Mouse (Mus musculus): ENCODE data around the gene Steap1. TPM values are rescaled to one million over a fixed set of nuclear protein-coding genes. Genes with fewer than 3 reads are reported as not detected.
A peak's percentile ranks its signal among the peaks of the same experiment; 100 is the strongest.

Steap1 gene
- total RNA-seq (2021), result 23.4 and 27.8 TPM in 2 replicates
- long read RNA-seq, transcript Steap1-201 (5 exons, 1,230 nt), result major isoform, 39 of 41 reads
- long read RNA-seq, partial matches to known transcripts, result 1 of 41 reads
- long read RNA-seq, other reads (novel, unspliced or antisense), result 1 of 41 reads

DNA sequence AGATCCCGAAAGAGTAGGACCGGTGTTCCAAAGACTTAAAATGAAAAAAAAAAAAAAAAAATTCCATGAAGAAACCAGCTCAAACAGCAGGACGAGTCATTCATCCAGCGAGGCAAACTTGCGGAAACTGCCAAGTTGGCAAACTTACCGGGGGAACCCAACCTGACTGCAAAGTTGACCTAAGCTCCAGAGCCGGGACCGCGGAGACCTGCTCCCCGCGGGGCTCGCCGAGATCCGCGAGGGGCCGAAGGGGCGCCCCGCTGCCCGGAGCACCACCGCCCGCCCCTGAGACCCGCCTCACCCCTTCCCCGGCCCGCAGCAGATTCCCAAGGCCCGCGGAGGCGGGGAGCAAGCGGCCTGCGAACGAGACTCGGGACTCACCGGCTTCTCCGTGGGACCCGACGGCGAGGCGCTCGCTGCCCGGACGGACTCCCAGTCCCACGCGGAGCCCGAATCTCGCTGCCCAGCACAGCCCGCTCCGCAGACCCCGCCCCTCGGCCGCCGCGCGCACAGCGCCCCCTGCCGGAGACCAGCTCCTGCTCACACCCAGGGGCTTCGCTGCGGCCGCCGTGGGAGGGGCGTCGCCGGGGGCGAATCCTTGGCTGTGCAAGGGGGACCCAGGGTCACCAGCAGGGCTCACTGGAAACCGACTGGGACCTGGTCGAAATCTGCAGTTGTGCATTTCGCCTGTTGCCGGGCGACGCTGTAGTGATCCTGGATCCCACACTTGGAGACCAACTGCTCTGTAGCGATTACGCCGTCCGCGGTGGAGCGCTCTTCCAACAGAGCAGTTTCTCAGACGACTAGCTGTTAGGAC lies at the start of gene Steap1:
Steap1 (minus strand) TSS at position 461 of the 817 bp plus-strand sequence.
- DNase-seq, result peak; percentile 98

DNA sequence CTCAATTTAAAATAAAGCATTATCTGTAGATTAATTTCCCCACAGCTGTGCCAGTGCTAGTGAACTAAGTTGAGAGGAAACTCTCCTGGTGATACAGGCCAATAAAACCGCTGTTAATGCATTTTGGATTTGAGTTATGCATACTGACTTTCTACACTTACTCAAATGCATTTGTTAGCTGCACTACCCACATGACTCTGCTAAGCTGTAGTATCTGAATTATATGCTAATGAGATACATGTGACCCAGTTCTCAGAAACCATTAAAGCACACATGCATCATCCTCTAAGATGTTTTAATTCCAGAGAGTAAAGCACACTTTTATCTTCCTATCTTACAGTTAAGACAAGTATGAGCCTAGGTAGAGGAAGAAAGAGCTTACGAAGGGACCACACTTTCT lies 38.0 kb upstream of the Steap1 start:
- no peak for DNase-seq

DNA sequence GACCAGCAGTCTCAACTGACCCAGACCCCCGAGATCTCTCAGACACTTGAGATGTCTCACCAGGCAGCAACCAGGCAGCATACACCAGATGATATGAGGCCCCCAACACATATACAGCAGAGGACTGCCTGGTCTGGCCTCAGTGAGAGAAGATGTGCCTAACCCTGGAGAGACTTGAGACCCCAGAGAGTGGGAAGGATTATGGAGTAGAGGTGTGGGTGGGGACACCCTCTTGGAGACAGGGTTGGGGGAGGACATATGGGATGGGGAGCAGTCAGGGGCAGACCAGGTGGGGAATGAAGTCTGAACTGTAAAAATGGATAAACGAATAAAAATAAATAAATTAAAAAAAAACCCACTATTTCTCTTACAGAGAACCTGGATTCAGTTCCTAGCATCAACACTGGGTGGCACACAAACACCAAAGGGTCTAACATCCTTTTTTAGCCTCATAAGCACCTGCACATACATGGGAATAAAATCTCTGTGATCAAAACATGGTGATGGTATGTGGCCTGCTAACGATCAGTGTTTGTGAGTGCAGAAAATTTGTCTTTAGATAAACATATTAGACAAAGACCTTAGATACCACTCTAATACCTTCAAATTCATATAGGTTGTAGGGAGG lies 7.4 kb upstream of the Steap1 start:
- DNase-seq, result no peak

DNA sequence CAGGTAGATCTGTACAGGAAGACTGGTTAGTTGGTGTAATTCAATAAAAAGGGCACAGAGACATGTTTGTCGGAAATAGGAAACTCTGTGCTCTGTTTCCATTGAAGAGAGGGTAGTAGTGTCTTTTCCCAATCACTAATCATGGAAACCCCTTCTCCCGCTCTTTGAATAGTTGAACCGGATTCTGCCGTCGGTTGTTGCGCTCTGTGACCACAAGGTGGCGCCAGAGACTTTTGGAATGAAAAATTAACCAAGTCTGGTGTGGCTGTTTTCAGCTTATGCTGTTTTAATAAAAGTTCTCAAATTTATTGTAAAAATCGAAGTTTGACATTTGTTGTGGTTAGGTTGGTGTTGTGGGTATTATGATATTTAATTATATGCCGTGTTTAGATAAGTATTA lies 5.9 kb upstream of the Steap1 start:
- DNase-seq, result peak; percentile 61

DNA sequence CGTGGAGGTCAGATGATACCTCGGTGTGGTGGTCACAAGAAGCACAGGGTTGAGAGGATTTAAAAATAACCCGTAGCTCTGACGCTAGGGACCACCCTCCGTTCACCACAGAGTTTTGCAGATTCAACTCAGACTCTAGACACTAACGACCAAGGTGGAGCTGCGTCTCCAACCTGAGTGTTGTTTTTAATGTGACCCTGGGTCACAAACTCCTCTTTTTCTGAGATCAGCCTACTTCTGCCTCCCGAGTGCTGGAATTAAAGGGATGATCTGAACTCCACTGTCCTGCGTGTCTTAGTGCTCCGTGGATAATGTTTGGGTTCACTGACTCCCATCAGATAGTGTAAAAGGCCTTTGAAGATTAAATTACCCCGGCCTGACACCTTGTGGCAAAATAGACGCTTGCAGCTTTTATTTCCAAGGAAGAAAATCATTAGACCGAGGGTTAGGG lies 671 bp upstream of the Steap1 start:
- DNase-seq, result peak; percentile 5

DNA sequence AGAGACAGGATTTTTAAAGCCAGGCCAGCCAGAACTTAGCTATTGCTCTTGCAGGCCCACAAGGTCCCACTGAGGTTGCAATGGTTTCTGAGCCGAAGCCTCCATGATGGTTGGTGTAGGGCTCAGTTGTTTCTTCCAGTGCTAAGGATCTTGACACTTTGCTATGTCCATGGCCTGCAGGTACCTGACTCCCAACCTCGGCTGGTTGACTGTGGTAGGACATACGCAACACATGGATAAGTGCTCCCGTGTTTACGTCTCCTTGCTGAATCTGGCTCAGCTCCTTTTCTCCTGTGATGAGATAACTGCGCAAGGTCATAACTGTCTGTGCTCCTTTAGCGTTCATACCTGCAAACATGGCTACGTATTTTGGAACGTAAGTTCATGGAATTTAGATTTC lies 14.7 kb downstream of the Steap1 start:
- DNase-seq, result no peak

DNA sequence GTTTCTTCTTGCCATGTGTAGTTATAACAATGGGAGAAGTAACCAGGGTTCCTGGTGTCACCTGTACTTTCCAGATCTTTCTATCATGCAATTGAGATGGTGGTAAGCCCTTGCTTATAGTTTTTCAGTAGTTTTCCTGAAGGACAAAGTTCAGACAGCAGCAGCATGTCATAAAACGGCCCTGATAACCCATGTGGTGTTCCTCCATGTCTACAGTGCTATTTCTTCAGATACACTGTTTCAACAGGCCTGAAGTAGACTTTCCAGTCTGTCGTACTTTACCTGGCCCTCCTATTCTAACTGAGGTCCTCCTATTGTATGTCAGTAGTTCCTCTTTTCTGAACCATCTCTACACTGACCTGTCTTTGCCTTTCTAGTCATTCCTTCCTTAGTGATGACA lies 16.3 kb downstream of the Steap1 start:
- DNase-seq, result no peak

DNA sequence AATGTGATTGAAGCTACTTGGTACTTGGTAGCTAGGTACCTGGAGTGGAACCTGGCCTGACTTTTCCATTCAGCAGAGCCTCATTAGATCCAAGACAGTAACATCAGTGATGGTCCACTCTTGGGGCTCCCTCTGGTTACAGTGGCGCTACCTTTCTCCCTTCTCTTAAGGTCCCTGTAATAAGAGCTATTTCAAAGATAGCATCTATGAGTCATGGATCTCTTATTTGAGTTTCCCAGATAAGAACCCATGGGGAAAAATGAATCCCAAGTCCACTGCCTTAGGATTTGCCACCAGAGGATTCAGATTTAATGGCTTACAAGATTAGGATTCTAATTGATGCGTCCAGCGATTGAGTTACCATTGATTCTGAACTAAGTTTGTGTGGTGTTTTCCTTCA lies 16.9 kb downstream of the Steap1 start:
- DNase-seq, result no peak

DNA sequence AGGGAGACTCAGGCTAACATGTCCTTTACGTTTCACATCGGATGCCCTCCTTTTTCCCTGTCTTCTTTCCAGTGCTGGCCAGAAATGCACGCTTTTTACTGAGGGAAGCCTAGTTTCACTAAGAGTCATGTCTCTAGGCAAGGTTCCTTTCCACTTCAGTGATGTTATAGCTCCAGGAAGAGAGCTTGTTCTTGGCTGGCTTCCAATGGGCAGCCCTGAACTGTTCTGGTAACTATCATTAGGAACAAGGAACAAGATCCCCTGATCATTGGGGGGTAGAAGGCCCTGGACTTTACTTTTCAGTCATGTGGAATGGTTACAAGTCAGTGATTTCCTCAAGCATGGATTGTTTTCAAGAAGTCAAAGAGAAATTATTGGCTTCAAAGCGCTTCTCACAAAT lies 19.2 kb downstream of the Steap1 start:
- DNase-seq, result no peak

DNA sequence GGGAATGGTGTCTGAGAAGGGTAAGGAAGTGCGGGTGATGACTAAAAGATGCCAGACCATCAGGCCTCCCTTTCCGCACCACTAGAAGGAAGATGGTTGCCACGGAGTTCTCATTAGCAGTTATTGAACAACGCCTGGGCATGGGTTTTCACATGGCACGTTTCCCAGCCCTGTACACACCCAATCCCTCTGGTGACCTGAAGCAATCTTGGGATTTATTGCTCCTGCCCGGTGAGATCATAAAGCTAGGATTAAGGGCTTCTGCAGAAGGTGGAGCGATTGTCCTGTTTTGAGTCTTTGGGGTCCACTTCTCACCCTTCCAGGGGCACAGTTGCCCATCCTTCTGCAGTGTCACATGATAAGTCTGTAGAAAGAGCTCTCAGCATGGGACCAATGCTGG lies 26.9 kb downstream of the Steap1 start:
- no peak for DNase-seq

DNA sequence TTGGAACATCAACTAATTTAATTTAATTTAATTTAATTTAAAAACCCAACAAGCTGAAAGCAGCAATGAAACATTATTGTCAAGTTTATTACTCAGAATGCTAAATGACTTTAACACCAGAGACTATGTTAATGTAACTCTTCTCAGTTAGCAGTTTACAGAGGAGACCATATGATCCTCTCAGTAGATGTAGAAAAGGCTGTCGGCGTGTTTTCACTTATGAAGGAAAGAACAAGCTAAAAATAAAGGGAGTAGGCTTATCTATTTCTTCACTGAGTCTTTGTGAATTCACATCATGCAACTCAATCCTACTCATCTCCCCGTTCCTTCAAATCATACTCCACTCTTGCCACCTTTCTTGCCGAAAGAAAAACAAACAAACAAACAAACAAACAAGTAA lies 38.1 kb downstream of the Steap1 start:
- no peak for DNase-seq

DNA sequence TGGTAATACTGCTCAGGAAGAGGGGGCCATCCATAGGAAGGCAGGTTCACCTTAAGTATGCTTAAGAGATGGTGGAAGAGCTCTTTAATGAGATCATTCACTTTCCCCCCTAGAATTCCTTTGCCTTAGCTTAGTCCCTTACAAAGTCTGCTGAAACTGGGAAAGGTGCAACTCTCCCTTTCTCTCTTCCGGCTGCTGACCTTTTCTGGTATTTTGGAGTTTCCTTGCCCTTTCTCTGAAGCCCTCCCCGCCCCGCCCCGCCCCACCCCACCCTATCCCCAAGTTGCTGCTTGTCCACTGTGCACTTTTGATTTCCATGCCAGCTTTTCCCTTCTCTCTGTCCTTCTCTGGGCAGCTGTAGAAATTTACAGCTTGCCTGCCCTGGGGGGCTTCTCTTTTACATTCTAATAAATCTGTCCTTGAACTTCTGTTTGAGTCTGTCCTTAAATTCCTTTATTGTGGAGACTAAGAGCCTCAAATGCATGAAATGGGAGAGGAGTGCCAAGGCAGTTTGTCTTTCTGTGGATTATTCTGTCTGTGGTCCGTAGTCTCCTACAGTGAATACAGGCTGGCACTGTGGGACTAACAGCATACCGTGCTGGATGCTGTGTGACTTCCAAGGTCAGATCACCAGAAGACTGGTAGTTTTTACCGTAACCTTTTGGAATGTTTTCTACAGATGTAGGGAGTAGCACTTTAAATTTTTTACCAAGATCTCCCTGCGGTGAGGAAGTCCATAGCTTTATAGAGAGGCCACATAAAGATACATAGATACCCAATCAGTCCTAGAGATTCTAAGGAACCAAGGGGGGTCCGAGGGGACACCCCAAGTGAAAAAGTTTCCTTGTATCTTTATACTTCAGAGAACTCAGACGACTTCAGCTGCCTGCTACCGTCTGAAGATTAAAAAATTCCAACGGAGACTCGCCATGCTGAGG lies 41.5 kb downstream of the Steap1 start:
- DNase-seq, result no peak

DNA sequence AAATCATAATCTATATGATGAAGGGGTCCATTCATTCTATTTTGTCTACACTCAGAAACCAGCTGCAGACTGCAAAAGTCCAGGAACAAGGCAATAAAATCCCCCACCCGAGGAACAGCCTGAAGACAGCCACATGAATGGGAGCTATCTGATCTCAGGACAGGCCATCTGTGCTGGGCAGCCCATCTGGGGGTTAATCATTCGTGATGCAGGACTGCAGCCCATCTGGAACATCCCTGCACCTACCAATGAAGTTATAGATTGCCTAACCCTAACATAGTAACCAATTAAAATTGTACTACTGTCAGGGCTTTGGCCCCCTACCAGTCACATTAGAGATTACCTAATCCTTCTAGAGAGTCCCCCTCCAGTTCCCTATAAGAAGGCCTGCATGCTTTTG lies 44.1 kb downstream of the Steap1 start:
- no peak for DNase-seq

DNA sequence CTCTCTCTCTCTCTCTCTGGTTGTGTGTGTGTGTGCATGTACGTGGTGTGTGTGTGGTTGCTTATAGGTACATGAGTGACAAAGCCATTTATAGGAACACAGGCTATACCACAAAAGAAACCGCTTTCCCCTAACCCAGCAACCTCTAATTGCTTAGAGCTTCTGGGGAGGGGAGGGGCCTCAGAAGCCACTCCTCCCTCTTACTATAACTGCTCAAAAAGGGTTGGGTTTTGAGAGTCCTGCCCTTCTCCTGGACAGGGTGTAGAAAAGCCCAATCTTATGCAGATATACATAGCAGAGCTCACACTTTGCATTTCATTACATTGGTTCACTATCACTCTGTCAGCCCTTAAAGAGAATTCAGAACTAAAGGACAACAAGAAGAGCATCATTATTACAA lies 48.7 kb downstream of the Steap1 start:
- no peak for DNase-seq

DNA sequence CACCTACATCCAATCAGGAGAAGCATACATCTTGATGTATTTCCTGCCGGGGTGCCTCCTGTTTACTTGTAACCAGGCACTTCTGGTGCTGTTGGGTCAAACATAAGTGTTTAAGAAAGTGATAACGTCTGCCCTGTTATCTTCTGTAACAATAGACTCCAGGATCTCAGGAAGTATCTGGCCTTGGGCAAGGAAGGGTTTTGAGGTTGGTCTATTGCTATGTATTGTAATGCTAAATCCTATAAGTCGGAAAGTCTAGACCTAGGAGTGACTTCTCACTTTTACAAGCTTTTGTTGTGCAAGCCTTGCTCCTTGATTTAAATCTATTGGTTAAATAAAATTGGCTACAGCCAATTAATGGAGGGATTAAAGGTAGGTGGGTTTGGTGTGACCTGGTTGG lies 50.3 kb downstream of the Steap1 start:
- no peak for DNase-seq

DNA sequence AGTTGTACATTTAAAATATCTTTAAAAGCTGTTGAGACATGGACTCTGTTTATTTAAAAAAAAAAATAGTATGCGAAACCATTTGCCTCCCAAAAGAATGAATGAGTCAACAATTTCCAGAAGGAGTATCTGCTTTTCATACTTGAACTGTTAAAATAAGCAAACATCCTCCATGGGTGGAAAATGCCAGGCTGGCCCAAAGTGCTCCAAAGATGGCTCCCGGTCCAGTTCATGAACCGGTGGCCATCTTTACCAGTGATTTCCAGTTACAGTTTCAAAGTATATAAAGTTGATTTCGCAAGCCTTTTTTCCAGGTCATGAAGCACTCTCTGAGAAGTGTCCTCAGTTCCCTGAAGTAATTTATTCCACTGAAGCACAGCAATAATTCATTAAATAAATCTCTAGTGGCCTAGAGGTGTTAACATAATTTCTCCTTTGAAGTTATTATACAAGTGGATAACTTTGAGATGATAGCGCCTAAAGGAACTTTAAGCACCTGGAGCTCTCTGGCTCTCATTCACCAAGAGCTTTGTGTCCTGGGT lies 53.7 kb downstream of the Steap1 start:
- DNase-seq, result no peak

DNA sequence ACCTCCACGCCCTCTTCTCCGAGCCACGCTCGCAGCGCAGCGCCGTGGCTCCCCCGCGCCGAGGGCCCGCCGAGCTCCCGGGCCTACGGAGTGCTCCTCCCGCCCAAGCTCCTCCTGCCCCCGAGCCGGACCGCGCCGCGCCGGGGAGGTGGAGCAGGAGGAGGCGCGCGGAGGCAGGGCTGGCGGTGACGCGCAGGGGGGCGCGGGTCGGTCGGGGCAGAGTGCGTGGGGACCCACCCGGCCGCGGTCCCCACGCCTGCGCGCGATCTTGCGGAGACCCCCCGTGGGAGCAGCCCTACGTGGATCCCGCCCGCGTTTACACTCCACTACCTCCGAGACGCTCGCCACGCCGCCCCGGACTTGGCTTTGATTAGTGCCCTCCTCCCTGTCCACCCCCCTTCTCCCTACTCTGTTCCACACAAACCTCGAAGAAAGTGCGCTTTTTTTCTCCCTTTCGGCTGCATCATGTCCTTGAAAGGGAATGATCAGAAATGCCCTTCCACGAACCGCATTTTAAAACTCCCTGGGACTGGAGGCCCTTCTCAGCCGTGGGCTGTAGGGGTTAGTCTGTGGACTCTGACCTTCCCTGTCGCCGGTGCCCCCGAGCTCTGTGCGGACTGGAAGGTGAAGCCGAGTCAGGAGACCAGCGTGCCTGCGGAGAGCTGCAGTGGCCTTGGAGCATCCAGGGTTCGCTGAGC lies 55.0 kb downstream of the Steap1 start, which contains the start of gene Steap2:
Steap2 (minus strand) TSS at position 623 of the 698 bp plus-strand sequence.
- DNase-seq, result peak; percentile 78

DNA sequence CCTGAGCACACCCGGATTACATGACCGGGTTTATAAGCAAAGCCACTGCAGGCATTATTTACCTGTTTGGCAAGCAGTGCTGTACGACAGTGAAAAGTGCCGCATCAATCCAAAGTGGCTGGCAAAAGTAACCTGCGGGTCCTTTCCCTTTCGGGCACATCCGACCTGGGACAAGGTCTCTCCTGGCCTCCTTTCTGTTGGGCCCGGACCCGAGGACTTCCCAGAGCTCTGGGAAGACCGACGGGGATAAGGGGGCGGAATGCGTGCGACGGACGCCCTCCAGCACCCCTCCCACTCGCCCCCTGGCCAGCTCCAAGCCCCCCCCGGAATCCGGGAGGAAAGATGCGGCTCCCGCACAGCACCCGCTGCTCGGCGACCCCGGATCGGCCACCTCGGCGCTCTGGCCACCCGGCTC lies 55.6 kb downstream of the Steap1 start:
- DNase-seq, result no peak

DNA sequence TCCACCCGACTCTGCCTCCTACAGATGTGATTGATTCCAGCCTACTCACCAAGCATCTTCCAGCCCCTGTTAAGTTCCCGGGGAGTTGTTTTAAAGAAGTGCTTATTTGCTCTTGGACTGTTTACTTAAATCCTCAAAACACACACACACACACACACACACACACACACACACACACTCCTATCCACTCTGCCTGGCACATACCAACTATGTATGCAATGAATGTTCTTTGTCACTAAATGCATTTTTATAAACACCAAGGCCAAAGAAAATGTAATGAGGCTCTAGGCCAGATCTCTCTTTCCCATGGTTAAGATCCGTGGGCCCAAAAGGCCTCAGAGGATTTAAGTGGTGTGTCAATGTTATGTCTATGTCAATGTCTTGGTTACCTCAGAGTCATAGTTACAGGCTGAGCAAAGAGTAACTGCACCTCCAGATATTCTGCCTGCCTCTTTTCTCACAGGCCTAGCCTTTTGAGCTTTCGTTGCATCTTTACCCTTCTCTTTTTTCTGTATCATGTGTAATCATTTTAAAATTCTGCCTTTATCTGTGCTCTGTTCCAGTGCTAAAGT lies 56.9 kb downstream of the Steap1 start:
- no peak for DNase-seq

DNA sequence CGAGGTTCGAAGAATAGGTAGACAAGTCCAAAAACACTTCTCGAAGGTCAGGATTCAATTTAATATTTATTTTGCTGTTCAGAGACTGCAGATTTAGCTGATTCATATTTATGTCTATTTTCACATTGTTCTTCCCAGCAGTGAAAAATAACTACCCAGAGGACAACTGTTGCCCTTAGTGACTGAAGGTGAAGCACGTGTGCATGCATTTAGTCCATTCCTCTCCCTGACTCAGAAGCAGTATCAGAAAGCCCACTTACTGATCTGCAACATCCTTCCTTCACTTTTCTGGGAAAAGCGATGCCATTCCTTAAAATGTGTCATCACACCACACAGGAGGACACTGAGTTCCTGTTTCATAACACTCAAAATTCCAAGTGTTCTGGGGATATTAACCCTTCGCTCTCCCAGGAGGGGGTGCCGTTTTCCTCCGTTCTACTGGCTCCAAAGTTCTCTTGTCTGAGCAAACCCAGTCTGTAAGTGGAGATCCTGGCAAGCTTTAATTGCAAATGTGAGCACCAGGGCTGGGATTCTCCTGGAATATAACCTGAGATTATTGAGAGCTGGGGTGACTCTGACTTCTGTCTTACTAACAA lies 60.1 kb downstream of the Steap1 start:
- DNase-seq, result no peak

DNA sequence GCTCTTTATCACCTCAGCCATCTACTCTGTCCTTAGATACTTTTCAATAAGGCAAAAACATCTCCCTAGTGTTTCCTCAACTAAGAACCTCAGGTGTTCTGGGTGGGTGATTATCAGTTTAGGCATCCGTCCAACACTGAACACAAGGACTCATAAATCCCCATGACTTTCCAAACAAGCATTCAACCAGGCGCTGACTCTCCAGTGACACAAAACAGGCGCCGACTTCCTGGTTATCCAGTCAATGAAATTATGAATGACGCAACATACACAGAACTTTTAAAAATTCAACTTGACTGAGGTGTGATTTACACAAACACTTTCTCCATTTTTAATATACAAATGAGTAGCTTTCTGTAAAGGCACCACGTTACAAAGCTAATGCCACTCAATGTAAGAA lies 60.9 kb downstream of the Steap1 start:
- no peak for DNase-seq
